Mouse (Mus musculus): ENCODE results near the gene Iqcf6. TPM values are rescaled to one million over a fixed set of nuclear protein-coding genes. Genes with fewer than 3 reads are reported as not detected.

Iqcf6 gene
- total and polyA plus RNA-seq, 3 experiments = not detected

DNA sequence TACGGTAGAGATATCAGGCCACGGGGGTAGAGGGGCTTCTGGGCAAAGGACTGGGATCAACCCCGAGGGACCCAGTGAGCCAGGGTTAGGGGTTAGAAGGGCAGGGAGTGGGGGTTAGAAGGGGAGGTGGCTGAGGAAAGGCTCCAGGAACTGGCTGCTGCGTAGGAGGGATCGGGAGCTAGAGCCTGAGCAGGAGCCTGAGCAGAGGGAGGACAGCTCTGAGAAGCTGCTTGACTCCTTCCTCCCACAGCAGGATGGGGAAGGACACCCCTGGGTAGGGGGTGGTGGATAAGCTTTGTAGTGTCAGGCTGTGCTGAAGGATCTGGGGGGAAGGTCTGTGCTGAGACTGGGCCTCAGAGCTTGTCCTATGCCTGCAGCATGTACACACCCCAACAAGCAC, 30.4 kb downstream of the Iqcf6 start:
- TF ChIP-seq POLR2A (IDR thresholded peaks at IDR 0.05; ENCODE audit: control insufficient read depth in 1 of 2, insufficient read depth in 1 of 2, low read depth in 1 of 2, low read length in 2 of 2, poor library complexity in 1 of 2) = no peak
- no peak for TF ChIP-seq MAZ (IDR thresholded peaks at IDR 0.05; ENCODE audit: low read depth, low read length)
- no peak for TF ChIP-seq USF1 (IDR thresholded peaks at IDR 0.05; ENCODE audit: low read depth, low read length)
- TF ChIP-seq ETS1 (IDR thresholded peaks at IDR 0.05; ENCODE audit: low read depth, low read length) = no peak
- no peak for TF ChIP-seq TCF12 (IDR thresholded peaks at IDR 0.05; ENCODE audit: low read depth, low read length)
- TF ChIP-seq MEF2A (IDR thresholded peaks at IDR 0.05; ENCODE audit: extremely low read depth, insufficient replicate concordance, low read depth, low read length, poor library complexity, severe bottlenecking) = no peak
- no peak for TF ChIP-seq POLR2AphosphoS5 (IDR thresholded peaks at IDR 0.05; ENCODE audit: borderline replicate concordance, low read depth, low read length)
- no peak for TF ChIP-seq ELF1 (IDR thresholded peaks at IDR 0.05; ENCODE audit: low read depth, low read length)
- no peak for TF ChIP-seq ZNF384 (IDR thresholded peaks at IDR 0.05; ENCODE audit: low read depth, low read length)
- no peak for TF ChIP-seq NRF1 (IDR thresholded peaks at IDR 0.05; ENCODE audit: insufficient read depth, low read depth, low read length, poor library complexity, severe bottlenecking)
- no peak for TF ChIP-seq ZMIZ1 (IDR thresholded peaks at IDR 0.05; ENCODE audit: low read depth, low read length)
- no peak for TF ChIP-seq RAD21 (IDR thresholded peaks at IDR 0.05; ENCODE audit: low read depth, low read length)
- TF ChIP-seq GABPA (IDR thresholded peaks at IDR 0.05; ENCODE audit: low read depth, low read length) = no peak
- no peak for TF ChIP-seq UBTF (IDR thresholded peaks at IDR 0.05; ENCODE audit: borderline replicate concordance, insufficient read depth, low read depth, low read length)
- TF ChIP-seq JUND (IDR thresholded peaks at IDR 0.05; ENCODE audit: low read depth, low read length) = no peak
- no peak for TF ChIP-seq HCFC1 (IDR thresholded peaks at IDR 0.05; ENCODE audit: low read depth, low read length)
- TF ChIP-seq RCOR1 (IDR thresholded peaks at IDR 0.05; ENCODE audit: low read depth, low read length) = no peak
- no peaks in the 10 kb centered on the region for H3K27me3 ChIP-seq (ENCODE audit: control insufficient read depth in 1 of 2, insufficient read depth in 2 of 2, low read length in 2 of 2)

GRCm38 (mm10) chr9:106657592-106657991, 31.2 kb downstream of the Iqcf6 start:
- peaks cover 0 to 1% of the 10 kb centered on the region in 2 experiments; a peak in 1 of 4 replicates for H3K36me3 ChIP-seq (ENCODE audit: control insufficient read depth in 1 of 2, insufficient read depth in 2 of 2, low read length in 2 of 2)
- H3K27me3 ChIP-seq (ENCODE audit: control insufficient read depth in 1 of 2, insufficient read depth in 2 of 2, low read length in 2 of 2) = no peaks in the 10 kb centered on the region
- no peak overlapping the region for H3K27ac ChIP-seq (ENCODE audit: control insufficient read depth, low read depth, low read length)
- H3K9me3 ChIP-seq (replicated peaks; ENCODE audit: insufficient read depth, low read length) = no peaks in the 10 kb centered on the region
- DNase-seq (ENCODE audit: low read depth, low spot score) = no peak
- no peak overlapping the region for H3K4me3 ChIP-seq (ENCODE audit: control insufficient read depth in 1 of 2, insufficient read depth in 1 of 2, low read depth in 2 of 2, low read length in 2 of 2)
- no peaks in the 10 kb centered on the region for H3K79me2 ChIP-seq (ENCODE audit: control insufficient read depth, insufficient read depth, low read length, poor library complexity)
- H3K4me1 ChIP-seq (ENCODE audit: control insufficient read depth in 1 of 2, insufficient read depth in 2 of 2, low read length in 2 of 2) = no peaks in the 10 kb centered on the region
- H3K9ac ChIP-seq (ENCODE audit: control insufficient read depth, low read depth, low read length, poor library complexity, severe bottlenecking) = no peak overlapping the region
- TF ChIP-seq TCF12 (IDR thresholded peaks at IDR 0.05; ENCODE audit: low read depth, low read length) (no peak), MXI1 (IDR thresholded peaks at IDR 0.05; ENCODE audit: low read depth, low read length) (no peak), ZC3H11A (IDR thresholded peaks at IDR 0.05; ENCODE audit: low read depth, low read length) (no peak), POLR2AphosphoS2 (IDR thresholded peaks at IDR 0.05; ENCODE audit: low read length) (no peak), KAT2A (conservative IDR thresholded peaks at IDR 0.05; ENCODE audit: low read depth, low read length) (no peak), MAZ (IDR thresholded peaks at IDR 0.05; ENCODE audit: low read depth, low read length) (no peak), BHLHE40 (IDR thresholded peaks at IDR 0.05; ENCODE audit: borderline replicate concordance, low read depth, low read length) (no peak), MYB (IDR thresholded peaks at IDR 0.05; ENCODE audit: low read depth, low read length) (no peak)

More for the DNA sequence above, 30.4 kb downstream of the Iqcf6 start:
- H3K4me3 ChIP-seq (ENCODE audit: control insufficient read depth in 1 of 2, insufficient read depth in 1 of 2, low read depth in 2 of 2, low read length in 2 of 2) = no peak overlapping the region
- H3K79me2 ChIP-seq (ENCODE audit: control insufficient read depth, insufficient read depth, low read length, poor library complexity) = no peaks in the 10 kb centered on the region
- DNase-seq (ENCODE audit: low read depth, low spot score) = no peak
- no peaks in the 10 kb centered on the region for H3K9me3 ChIP-seq (replicated peaks; ENCODE audit: insufficient read depth, low read length)
- H3K4me1 ChIP-seq (ENCODE audit: control insufficient read depth in 1 of 2, insufficient read depth in 2 of 2, low read length in 2 of 2) = no peaks in the 10 kb centered on the region
- no peak overlapping the region for H3K9ac ChIP-seq (ENCODE audit: control insufficient read depth, low read depth, low read length, poor library complexity, severe bottlenecking)
- peaks cover 0 to 1% of the 10 kb centered on the region in 2 experiments; a peak in 1 of 4 replicates for H3K36me3 ChIP-seq (ENCODE audit: control insufficient read depth in 1 of 2, insufficient read depth in 2 of 2, low read length in 2 of 2)
- no peak overlapping the region for H3K27ac ChIP-seq (ENCODE audit: control insufficient read depth, low read depth, low read length)

Measured in MEL (cell line).